Mouse (Mus musculus) pancreas, adult 10 weeks (tissue): ENCODE data around the gene Nosip. TPM values are rescaled to one million over a fixed set of nuclear protein-coding genes. Genes with fewer than 3 reads are reported as not detected.

Experiments
- polyA plus RNA-seq: library from polyadenylated mRNA; stranded (reverse); fragments of 350-450 nt; fragmentation: Illumina TruSeq; extraction: RNeasy Lipid Tissue Mini Kit (QIAGEN cat#74804); gene quantifications from one replicate; pipeline ENCODE4 v1.2.3, GENCODE M21; 2015; ENCODE audit warnings: low read depth, low replicate concordance; ENCODE audit not compliant: insufficient read depth

The Nosip gene
- 12.8 TPM for polyA plus RNA-seq

GRCm38 (mm10) chr7:45062239-45062835 lies at the start of gene Nosip, which contains the start of gene Prrg2:
Nosip (plus strand) TSS chr7:45062429.
Prrg2 (minus strand) TSS chr7:45062677.

GRCm38 (mm10) chr7:45015957-45016612 lies 46.1 kb upstream of the Nosip start, which contains the start of gene Scaf1:
Scaf1 (minus strand) TSS chr7:45016363.

GRCm38 (mm10) chr7:45017242-45018061 lies 44.8 kb upstream of the Nosip start, which contains the start of gene Rras:
Rras (plus strand) TSS chr7:45017961.

GRCm38 (mm10) chr7:45052862-45053116 lies 9.4 kb upstream of the Nosip start, which contains the start of gene Prr12:
Prr12 (minus strand) TSS chr7:45052881.

GRCm38 (mm10) chr7:45092048-45092447 lies 29.8 kb downstream of the Nosip start, which contains the start of gene Rcn3:
Rcn3 (minus strand) TSS chr7:45092221.

GRCm38 (mm10) chr7:45103652-45104180 lies 41.5 kb downstream of the Nosip start, which contains the start of gene Fcgrt:
Fcgrt (minus strand) TSS chr7:45103851.

GRCm38 (mm10) chr7:45124224-45125143 lies 62.3 kb downstream of the Nosip start, which contains the start of gene Rps11:
Rps11 (minus strand) TSS chr7:45124439.

Other genes starting within 250 kb of the Nosip start
- 5.4 TPM for gene Nup62, start 246.3 kb upstream of the Nosip start, polyA plus RNA-seq
- not detected for gene Il4i1, start 246.0 kb upstream of the Nosip start, polyA plus RNA-seq
- gene Atf5, start 245.8 kb upstream of the Nosip start, polyA plus RNA-seq, result 44.5 TPM
- gene Akt1s1, start 213.4 kb upstream of the Nosip start, polyA plus RNA-seq, result 13.5 TPM
- 19.6 TPM for gene Tbc1d17, start 213.3 kb upstream of the Nosip start, polyA plus RNA-seq
- 11.9 TPM for gene Pnkp, start 205.3 kb upstream of the Nosip start, polyA plus RNA-seq
- gene Ptov1, start 192.6 kb upstream of the Nosip start, polyA plus RNA-seq, result 49.5 TPM
- 20.6 TPM for gene Med25, start 169.7 kb upstream of the Nosip start, polyA plus RNA-seq
- gene Fuz, start 166.3 kb upstream of the Nosip start, polyA plus RNA-seq, result 9.6 TPM
- gene Ap2a1, start 132.9 kb upstream of the Nosip start, polyA plus RNA-seq, result 13.8 TPM
- gene Tsks, start 119.2 kb upstream of the Nosip start, polyA plus RNA-seq, result not detected
- gene Cpt1c, start 87.6 kb upstream of the Nosip start, polyA plus RNA-seq, result 3.9 TPM
- 31.9 TPM for gene Prmt1, start 75.9 kb upstream of the Nosip start, polyA plus RNA-seq
- gene Irf3, start 64.8 kb upstream of the Nosip start, polyA plus RNA-seq, result 70.4 TPM
- 2.8 TPM for gene Bcl2l12, start 63.7 kb upstream of the Nosip start, polyA plus RNA-seq
- 17.4 TPM for gene Scaf1, start 46.1 kb upstream of the Nosip start, polyA plus RNA-seq
- gene Rras, start 44.5 kb upstream of the Nosip start, polyA plus RNA-seq, result 29.2 TPM
- gene Prr12, start 9.5 kb upstream of the Nosip start, polyA plus RNA-seq, result 5.3 TPM
- 13.8 TPM for gene Prrg2, start 248 bp downstream of the Nosip start, polyA plus RNA-seq
- gene Rcn3, start 29.8 kb downstream of the Nosip start, polyA plus RNA-seq, result 25.7 TPM
- gene Fcgrt, start 41.4 kb downstream of the Nosip start, polyA plus RNA-seq, result 25.4 TPM
- 500 TPM for gene Rps11, start 62.0 kb downstream of the Nosip start, polyA plus RNA-seq
- 1,110 TPM for gene Rpl13a, start 66.3 kb downstream of the Nosip start, polyA plus RNA-seq
- gene Gm45713, start 73.8 kb downstream of the Nosip start, polyA plus RNA-seq, result 0.61 TPM
- gene Flt3l, start 74.0 kb downstream of the Nosip start, polyA plus RNA-seq, result 14.1 TPM
- gene Pih1d1, start 91.9 kb downstream of the Nosip start, polyA plus RNA-seq, result 8.8 TPM
- 9.4 TPM for gene Aldh16a1, start 92.2 kb downstream of the Nosip start, polyA plus RNA-seq
- gene Slc17a7, start 101.5 kb downstream of the Nosip start, polyA plus RNA-seq, result not detected
- gene Gfy, start 117.1 kb downstream of the Nosip start, polyA plus RNA-seq, result not detected
- not detected for gene Pth2, start 118.6 kb downstream of the Nosip start, polyA plus RNA-seq
- not detected for gene Ccdc155, start 142.5 kb downstream of the Nosip start, polyA plus RNA-seq
- 7.0 TPM for gene Dkkl1, start 149.7 kb downstream of the Nosip start, polyA plus RNA-seq
- 98.6 TPM for gene Tead2, start 153.3 kb downstream of the Nosip start, polyA plus RNA-seq
- gene Cd37, start 176.7 kb downstream of the Nosip start, polyA plus RNA-seq, result 2.7 TPM
- not detected for gene Slc6a16, start 178.7 kb downstream of the Nosip start, polyA plus RNA-seq
- not detected for gene Slc6a21, start 215.1 kb downstream of the Nosip start, polyA plus RNA-seq